Mouse (Mus musculus): ENCODE results near the gene Pcbd2.

GRCm38 (mm10) chr13:55809707-55810106 lies 82.5 kb downstream of the Pcbd2 start:
- TF ChIP-seq CTCF (IDR thresholded peaks at IDR 0.05; ENCODE audit: borderline replicate concordance, extremely low read depth, insufficient read depth, insufficient read length) (no peak), POLR2A (IDR thresholded peaks at IDR 0.05; ENCODE audit: borderline replicate concordance, extremely low read depth, insufficient read depth, insufficient read length, poor library complexity, severe bottlenecking) (no peak)

All from brain, embryonic 14.5 days (tissue).